Mouse (Mus musculus) kidney, embryonic 14.5 days (tissue): ENCODE data around the gene Zfhx3. TPM values are rescaled to one million over a fixed set of nuclear protein-coding genes. Genes with fewer than 3 reads are reported as not detected.

Experiments
- ATAC-seq: fragments of 200-750 bp; cut with Nextera tagmentation; 2 replicates; pipeline ENCODE4 v1.8.0; 2017; ENCODE audit warnings: moderate number of reproducible peaks, mild to moderate bottlenecking, moderate TSS enrichment, moderate library complexity; ENCODE audit not compliant: low FRiP score, low TSS enrichment
- H3K27ac ChIP-seq: fragments of 300-500 bp; sonication (generic); 2 replicates; pipeline ENCODE4 v1.5.1; 2014; ENCODE audit warnings: low read depth, mild to moderate bottlenecking, low read length, moderate library complexity, mixed read lengths
- H3K27me3 ChIP-seq: fragments of 300-500 bp; sonication (generic); 2 replicates; pipeline ENCODE4 v1.6.1; 2014; ENCODE audit warnings: mild to moderate bottlenecking, low read length; ENCODE audit not compliant: control insufficient read depth, insufficient read depth
- H3K36me3 ChIP-seq: fragments of 300-500 bp; sonication (generic); 2 replicates; pipeline ENCODE4 v1.6.1; 2014; ENCODE audit warnings: low read length, mixed read lengths; ENCODE audit not compliant: control insufficient read depth, insufficient read depth
- H3K4me1 ChIP-seq: fragments of 300-500 bp; sonication (generic); 2 replicates; pipeline ENCODE4 v1.6.1; 2014; ENCODE audit warnings: low read length, mixed read lengths; ENCODE audit not compliant: control insufficient read depth, insufficient read depth
- H3K4me2 ChIP-seq: fragments of 300-500 bp; sonication (generic); replicated peaks from 2 replicates; pipeline ENCODE4 v1.6.1; 2014; ENCODE audit warnings: low read depth, mild to moderate bottlenecking, low read length
- H3K4me3 ChIP-seq: fragments of 300-500 bp; sonication (generic); 2 replicates; pipeline ENCODE4 v1.5.1; 2014; ENCODE audit warnings: mild to moderate bottlenecking, low read length
- H3K9ac ChIP-seq: fragments of 300-500 bp; sonication (generic); 2 replicates; pipeline ENCODE4 v1.6.1; 2014; ENCODE audit warnings: low read depth, mild to moderate bottlenecking, low read length, moderate library complexity
- H3K9me3 ChIP-seq: fragments of 300-500 bp; sonication (generic); 2 replicates; pipeline ENCODE4 v1.6.1; 2016; ENCODE audit warnings: low read length; ENCODE audit not compliant: control insufficient read depth
- WGBS: fragments of 180-500 bp; shearing (Covaris S2); extraction: QIAGEN DNeasy Blood & Tissue Kit; methylation state at CpG from one replicate; pipeline ENCODE4 v1.1.7; 2014; 5-methylcytosine and 5-hydroxymethylcytosine counted together
- polyA plus RNA-seq: library from polyadenylated mRNA; unstranded; fragments of >200 nt; fragmentation: Nextera tagmentation; extraction: Ambion mirVana; gene quantifications from 2 replicates; pipeline ENCODE4 v1.2.1, GENCODE M21; 2014

The Zfhx3 gene
- polyA plus RNA-seq, 1 experiment from 2014 or later = 11.7 TPM

DNA sequence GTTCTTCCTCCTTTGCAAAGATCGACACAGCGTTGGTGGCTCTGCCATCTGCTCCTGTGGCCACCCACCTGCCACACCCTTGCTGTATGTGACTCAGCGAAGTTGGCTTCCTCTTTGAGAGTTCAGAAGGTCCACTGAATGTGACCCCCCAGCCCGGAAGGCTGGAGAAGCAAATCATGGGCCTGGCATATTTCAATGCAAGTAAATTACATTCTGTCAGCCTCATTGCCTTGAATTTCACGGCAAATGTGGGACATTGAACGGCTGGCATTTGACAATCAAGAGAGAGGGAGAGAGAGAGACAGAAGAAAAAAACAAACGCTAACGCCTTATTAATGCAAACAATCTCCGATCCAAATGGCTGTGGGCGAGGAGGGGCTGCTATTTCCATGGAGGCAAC is 38.2 kb downstream of the Zfhx3 start:
- ATAC-seq = no peak
- Histone ChIP-seq H3K27me3 (no peaks in the 10 kb centered on the region), H3K27ac (no peak overlapping the region), H3K4me3 (no peak overlapping the region), H3K36me3 (no peaks in the 10 kb centered on the region), H3K9ac (no peak overlapping the region), H3K4me2 (no peak overlapping the region), H3K4me1 (no peaks in the 10 kb centered on the region), H3K9me3 (no peaks in the 10 kb centered on the region)
- 46% methylated on average over 10 of the region's 10 CpGs for WGBS

DNA sequence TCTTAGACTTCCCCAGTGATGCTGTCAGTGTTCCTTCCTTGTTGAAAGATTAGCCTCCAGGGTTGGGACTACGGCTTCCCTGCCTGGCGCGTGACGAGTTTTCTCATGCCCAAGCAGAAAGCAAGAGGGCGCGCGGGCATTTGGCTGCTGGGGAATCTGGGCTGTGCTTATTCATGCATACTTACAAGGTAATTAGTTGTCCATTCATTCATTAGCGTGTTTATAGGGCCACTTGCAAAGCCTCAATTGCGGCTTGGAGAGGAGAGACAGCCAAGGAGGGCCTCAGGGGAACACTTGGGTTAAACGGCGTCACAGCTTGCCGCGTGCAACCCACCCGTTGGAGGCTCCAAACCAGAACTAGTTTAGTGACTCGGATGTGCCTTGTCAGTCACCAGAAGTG is 44.2 kb downstream of the Zfhx3 start:
- Histone ChIP-seq H3K4me3 (no peak overlapping the region), H3K9ac (no peak overlapping the region), H3K4me1 (no peaks in the 10 kb centered on the region), H3K36me3 (no peaks in the 10 kb centered on the region), H3K9me3 (no peaks in the 10 kb centered on the region), H3K4me2 (no peak overlapping the region), H3K27ac (no peak overlapping the region), H3K27me3 (no peaks in the 10 kb centered on the region)
- no peak for ATAC-seq
- WGBS = 48% methylated on average over 15 of the region's 15 CpGs

- H3K36me3 ChIP-seq = no peaks in the 10 kb centered on the region
- 91% methylated on average over 10 of the region's 10 CpGs for WGBS
- no peak for ATAC-seq
- no peaks in the 10 kb centered on the region for H3K27me3 ChIP-seq
- no peaks in the 10 kb centered on the region for H3K4me1 ChIP-seq
- H3K4me2 ChIP-seq = no peak overlapping the region
- H3K27ac ChIP-seq = no peak overlapping the region
- no peaks in the 10 kb centered on the region for H3K9me3 ChIP-seq
- no peak overlapping the region for H3K4me3 ChIP-seq
- H3K9ac ChIP-seq = no peak overlapping the region
Observed at GRCm38 (mm10) chr8:107998874-107999273, 56.4 kb downstream of the Zfhx3 start.

DNA sequence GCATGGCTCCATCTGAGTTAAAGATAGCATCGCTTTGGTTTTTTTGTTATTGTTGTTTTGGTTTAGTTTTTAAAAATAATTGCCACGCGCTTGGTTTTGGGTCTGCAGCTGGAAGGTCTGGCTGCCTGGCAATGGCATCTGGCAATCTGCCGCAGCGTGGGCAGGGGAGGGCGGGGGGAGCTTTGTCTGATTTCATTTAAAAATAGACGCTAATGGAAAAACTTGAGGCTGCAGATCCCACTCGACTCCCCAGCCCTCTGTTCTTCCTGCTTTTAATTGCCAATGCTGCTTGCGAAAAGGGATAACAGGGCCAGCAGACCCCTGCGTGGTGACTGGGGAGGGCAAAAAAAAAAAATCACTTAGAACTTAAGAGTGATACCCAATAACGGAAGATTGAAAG is 69.1 kb downstream of the Zfhx3 start:
- Histone ChIP-seq H3K4me2 (no peak overlapping the region), H3K9ac (no peak overlapping the region), H3K36me3 (no peaks in the 10 kb centered on the region), H3K4me3 (no peak overlapping the region), H3K27me3 (no peaks in the 10 kb centered on the region), H3K4me1 (no peaks in the 10 kb centered on the region), H3K27ac (no peak overlapping the region), H3K9me3 (no peaks in the 10 kb centered on the region)
- ATAC-seq = no peak
- WGBS = 86% methylated on average over 11 of the region's 11 CpGs

- H3K4me2 ChIP-seq = no peak overlapping the region
- no peak overlapping the region for H3K27ac ChIP-seq
- H3K4me3 ChIP-seq = no peak overlapping the region
- H3K9ac ChIP-seq = no peak overlapping the region
- H3K36me3 ChIP-seq = no peaks in the 10 kb centered on the region
- no peak for ATAC-seq
- WGBS = 81% methylated on average over 5 of the region's 5 CpGs
- no peaks in the 10 kb centered on the region for H3K27me3 ChIP-seq
- H3K9me3 ChIP-seq = no peaks in the 10 kb centered on the region
- H3K4me1 ChIP-seq = no peaks in the 10 kb centered on the region
Observed at GRCm38 (mm10) chr8:108017727-108018126, 75.3 kb downstream of the Zfhx3 start.

DNA sequence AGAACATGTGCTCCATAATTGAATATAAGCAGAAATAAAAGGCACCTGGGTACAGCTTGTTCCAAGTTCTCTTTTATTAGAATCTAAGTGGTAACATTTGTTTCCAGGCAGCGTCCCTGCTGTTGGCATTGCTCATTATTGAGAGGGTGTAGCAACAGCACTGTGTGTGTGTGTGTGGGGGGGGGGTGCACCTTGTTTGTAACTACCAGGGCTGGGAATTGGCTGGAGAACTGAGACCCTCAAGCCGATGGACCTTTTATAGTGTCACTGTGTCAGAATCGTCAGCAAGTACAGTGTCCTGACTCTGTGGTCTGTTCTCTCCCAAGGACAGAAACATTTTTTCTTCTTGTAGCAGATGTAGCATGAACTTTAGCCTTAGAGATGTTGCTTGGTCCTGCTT is 77.2 kb downstream of the Zfhx3 start:
- H3K36me3 ChIP-seq = no peaks in the 10 kb centered on the region
- no peak overlapping the region; the same call in 1 of the 2 replicates for H3K9ac ChIP-seq
- 88% methylated on average over 3 of the region's 3 CpGs for WGBS
- no peak overlapping the region for H3K4me3 ChIP-seq
- no peak overlapping the region for H3K4me2 ChIP-seq
- no peak overlapping the region for H3K27ac ChIP-seq
- no peaks in the 10 kb centered on the region for H3K9me3 ChIP-seq
- H3K27me3 ChIP-seq = no peaks in the 10 kb centered on the region
- H3K4me1 ChIP-seq = no peaks in the 10 kb centered on the region
- ATAC-seq = no peak

GRCm38 (mm10) chr8:108022404-108022803 is 80.0 kb downstream of the Zfhx3 start:
- Histone ChIP-seq H3K9me3 (no peaks in the 10 kb centered on the region; the same call in 1 of the 2 replicates), H3K27ac (no peak overlapping the region), H3K4me2 (no peak overlapping the region), H3K36me3 (no peaks in the 10 kb centered on the region), H3K9ac (no peak overlapping the region), H3K27me3 (no peaks in the 10 kb centered on the region), H3K4me1 (peaks cover 8% of the 10 kb centered on the region; the same call in 1 of the 2 replicates), H3K4me3 (no peak overlapping the region)
- ATAC-seq = no peak
- 53% methylated on average over 4 of the region's 4 CpGs for WGBS

- Histone ChIP-seq H3K36me3 (no peaks in the 10 kb centered on the region), H3K4me3 (no peak overlapping the region), H3K27ac (no peak overlapping the region), H3K9ac (no peak overlapping the region), H3K4me2 (no peak overlapping the region), H3K27me3 (0 out of 2 replicates have a peak, but pooled peaks cover 2% of the 10 kb centered on the region), H3K9me3 (no peaks in the 10 kb centered on the region; the same call in 1 of the 2 replicates), H3K4me1 (peaks cover 20% of the 10 kb centered on the region; the same call in 1 of the 2 replicates)
- WGBS = 50% methylated on average over 4 of the region's 4 CpGs
- no peak for ATAC-seq
Observed at GRCm38 (mm10) chr8:108024331-108024730, 81.9 kb downstream of the Zfhx3 start.

DNA sequence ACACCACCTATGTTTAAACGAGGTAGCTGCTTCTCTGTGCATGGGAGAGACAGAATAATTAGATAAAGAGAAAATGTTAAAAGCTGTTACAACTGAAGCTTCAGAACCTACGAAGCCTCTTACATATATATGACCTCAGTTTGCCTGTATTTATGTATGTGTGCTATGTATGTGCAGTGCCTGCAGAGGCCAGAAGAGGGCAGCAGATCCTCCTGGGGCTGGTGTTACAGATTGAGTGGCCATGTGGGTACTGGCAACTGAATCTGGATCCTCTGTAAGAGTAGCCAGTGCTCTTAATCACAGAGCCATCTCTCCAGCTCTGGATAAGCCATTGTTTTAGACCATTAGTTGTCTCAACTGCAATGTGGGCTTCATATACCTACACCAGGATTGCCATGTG is 82.8 kb downstream of the Zfhx3 start:
- no peaks in the 10 kb centered on the region; the same call in 1 of the 2 replicates for H3K9me3 ChIP-seq
- H3K4me1 ChIP-seq = peaks cover 20% of the 10 kb centered on the region; the same call in 1 of the 2 replicates
- H3K27me3 ChIP-seq = 0 out of 2 replicates have a peak, but pooled peaks cover 2% of the 10 kb centered on the region
- no peak for ATAC-seq
- H3K36me3 ChIP-seq = no peaks in the 10 kb centered on the region
- 71% methylated on average over 2 of the region's 2 CpGs for WGBS
- H3K9ac ChIP-seq = no peak overlapping the region
- H3K27ac ChIP-seq = no peak overlapping the region
- H3K4me2 ChIP-seq = no peak overlapping the region
- no peak overlapping the region for H3K4me3 ChIP-seq
